8 mouse cellular contexts compared by ENCODE assay signal in genomic region chr19:47253053-47253628, GRCm38 (mm10).
DNase-seq lines count a peak whose midpoint lies in the region; ATAC-seq and TF ChIP-seq lines count a peak whose summit lies in the region.

No protein-coding gene starts in this region.

- peak overlapping the region; percentile 44 for H3K4me3 ChIP-seq in limb, embryonic 13.5 days
- peak overlapping the region; percentile 33 for H3K4me3 ChIP-seq in small intestine, adult 2 months (ENCODE audit: low read depth, low read length)

- 4% methylated on average over 90 of the region's 90 CpGs for WGBS in limb, embryonic 13.5 days
- WGBS in small intestine, adult 2 months = 8% methylated on average over 90 of the region's 90 CpGs

- TF ChIP-seq POLR2A in small intestine, adult 2 months (IDR thresholded peaks at IDR 0.05; ENCODE audit: low read depth, low read length) = no peak

- no peak overlapping the region for H3K27ac ChIP-seq in limb, embryonic 13.5 days
- no peak overlapping the region for H3K27ac ChIP-seq in small intestine, adult 2 months (ENCODE audit: insufficient read depth, low read depth, low read length)

- no peak for ATAC-seq in limb, embryonic 13.5 days (ENCODE audit: low FRiP score, low read depth)

- peak; percentile 57 for DNase-seq in adrenal gland, postnatal 14 days
- DNase-seq in adrenal gland, postnatal 25 days = no peak
- DNase-seq in right cerebral cortex, postnatal 4 days = peak; percentile 42
- no peak for DNase-seq in right cerebral cortex, postnatal 36 days (ENCODE audit: low spot score in 2 of 2)
- DNase-seq in urinary bladder, postnatal 25 days (ENCODE audit: low spot score) = no peak
- no peak for DNase-seq in MN1 (ENCODE audit: low spot score)

- H3K4me1 ChIP-seq in limb, embryonic 13.5 days = peaks cover 29% of the 10 kb centered on the region
- H3K4me1 ChIP-seq in small intestine, adult 2 months (ENCODE audit: control insufficient read depth, insufficient read depth, insufficient read length, low read length) = peaks cover 3% of the 10 kb centered on the region; the same call in 1 of the 2 replicates

- TF ChIP-seq CTCF in small intestine, adult 2 months (IDR thresholded peaks at IDR 0.05; ENCODE audit: extremely low read depth, insufficient read length, insufficient replicate concordance, low read depth, low read length) = no peak

- H3K9me3 ChIP-seq in limb, embryonic 13.5 days = no peaks in the 10 kb centered on the region

- peak overlapping the region; percentile 72 for H3K4me2 ChIP-seq in limb, embryonic 13.5 days (replicated peaks)

- no peaks in the 10 kb centered on the region for H3K36me3 ChIP-seq in limb, embryonic 13.5 days
- H3K36me3 ChIP-seq in small intestine, adult 2 months (ENCODE audit: control insufficient read depth, insufficient read depth, low read length) = no peaks in the 10 kb centered on the region

- H3K9ac ChIP-seq in limb, embryonic 13.5 days = peak overlapping the region; percentile 45; the same call in 1 of the 2 replicates

- H3K27me3 ChIP-seq in limb, embryonic 13.5 days = peaks cover 60% of the 10 kb centered on the region
- peaks cover 13% of the 10 kb centered on the region; the same call in 1 of the 2 replicates for H3K27me3 ChIP-seq in small intestine, adult 2 months (ENCODE audit: control insufficient read depth, insufficient read depth, low read length)

Comparison
In these comparisons a context has a peak if more than half of its experiments do, and no peak if none do; other contexts are left out.
1. DNase-seq: peak in adrenal gland, postnatal 14 days (single experiment) and right cerebral cortex, postnatal 4 days (single experiment); none in adrenal gland, postnatal 25 days (single experiment), right cerebral cortex, postnatal 36 days (0 of 2), urinary bladder, postnatal 25 days (single experiment) and MN1 (single experiment).